Mouse (Mus musculus) stomach, embryonic 16.5 days (tissue): ENCODE data around the gene Apobec3. TPM values are rescaled to one million over a fixed set of nuclear protein-coding genes. Genes with fewer than 3 reads are reported as not detected.

Experiments
- ATAC-seq: fragments of 200-750 bp; cut with Nextera tagmentation; 2 replicates; pipeline ENCODE4 v1.8.0; 2017; ENCODE audit warnings: moderate number of reproducible peaks, moderate TSS enrichment; ENCODE audit not compliant: insufficient read depth, low FRiP score
- H3K27ac ChIP-seq: fragments of 300-500 bp; sonication (generic); 2 replicates; pipeline ENCODE4 v1.5.1; 2014; ENCODE audit warnings: low read length
- H3K27me3 ChIP-seq: fragments of 300-500 bp; sonication (generic); 2 replicates; pipeline ENCODE4 v1.6.1; 2014; ENCODE audit warnings: low read length, control low read depth, mixed read lengths; ENCODE audit not compliant: control insufficient read depth, insufficient read depth
- H3K36me3 ChIP-seq: fragments of 300-500 bp; sonication (generic); 2 replicates; pipeline ENCODE4 v1.6.1; 2014; ENCODE audit warnings: low read length; ENCODE audit not compliant: control insufficient read depth, insufficient read depth
- H3K4me1 ChIP-seq: fragments of 300-500 bp; sonication (generic); 2 replicates; pipeline ENCODE4 v1.6.1; 2014; ENCODE audit warnings: low read length, control low read depth, mixed read lengths; ENCODE audit not compliant: control insufficient read depth, insufficient read depth
- H3K4me2 ChIP-seq: fragments of 300-500 bp; sonication (generic); 2 replicates; pipeline ENCODE4 v1.6.1; 2014; ENCODE audit warnings: low read depth, low read length, mixed read lengths
- H3K4me3 ChIP-seq: fragments of 300-500 bp; sonication (generic); replicated peaks from 2 replicates; pipeline ENCODE4 v1.5.1; 2014; ENCODE audit warnings: mild to moderate bottlenecking, low read length
- H3K9ac ChIP-seq: fragments of 300-500 bp; sonication (generic); 2 replicates; pipeline ENCODE4 v1.6.1; 2014; ENCODE audit warnings: low read length
- H3K9me3 ChIP-seq: fragments of 300-500 bp; sonication (generic); replicated peaks from 2 replicates; pipeline ENCODE4 v1.6.1; 2016; ENCODE audit warnings: low read length, control low read depth; ENCODE audit not compliant: control insufficient read depth
- WGBS: fragments of 180-500 bp; shearing (Covaris S2); extraction: QIAGEN DNeasy Blood & Tissue Kit; methylation state at CpG from one replicate; pipeline ENCODE4 v1.1.7; 2014; 5-methylcytosine and 5-hydroxymethylcytosine counted together
- polyA plus RNA-seq: library from polyadenylated mRNA; unstranded; fragments of >200 nt; fragmentation: Nextera tagmentation; extraction: Ambion mirVana; gene quantifications from 2 replicates; pipeline ENCODE4 v1.2.1, GENCODE M21; 2015

The Apobec3 gene
- polyA plus RNA-seq, 1 experiment from 2014 or later = 31.5 TPM

- Histone ChIP-seq H3K9ac (no peak overlapping the region), H3K4me1 (0 out of 2 replicates have a peak, but pooled peaks cover 2% of the 10 kb centered on the region), H3K4me2 (no peak overlapping the region), H3K27me3 (no peaks in the 10 kb centered on the region), H3K27ac (no peak overlapping the region), H3K9me3 (no peaks in the 10 kb centered on the region), H3K36me3 (no peaks in the 10 kb centered on the region), H3K4me3 (no peak overlapping the region)
- ATAC-seq = peak; percentile 50; the same call in 1 of the 2 replicates
- WGBS = 64% methylated on average over 9 of the region's 9 CpGs
These were observed 70.0 kb downstream of the Apobec3 start for GRCm38 (mm10) chr15:79961366-79961921.

DNA sequence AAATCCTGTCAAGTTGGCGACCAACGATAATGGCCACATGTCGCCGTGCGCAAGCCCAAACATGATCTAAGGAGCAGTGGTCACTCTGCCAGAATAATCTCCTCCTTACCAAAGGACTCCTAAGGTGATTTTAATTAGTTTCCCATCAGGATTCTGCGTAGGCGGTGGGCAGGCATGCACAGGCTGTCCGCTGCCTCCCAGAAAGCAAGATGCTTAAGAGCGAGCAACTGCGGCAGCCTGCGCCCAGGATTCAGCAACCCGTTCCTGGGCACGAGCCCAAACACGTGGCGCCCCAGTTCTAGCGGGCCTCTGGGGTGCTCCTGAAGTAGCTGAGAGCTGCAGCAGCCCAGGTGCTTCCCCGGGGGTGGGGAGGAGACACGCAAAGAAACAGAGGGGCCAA, 71.2 kb downstream of the Apobec3 start:
- H3K36me3 ChIP-seq = no peaks in the 10 kb centered on the region
- WGBS = 86% methylated on average over 18 of the region's 18 CpGs
- no peak overlapping the region for H3K4me2 ChIP-seq
- H3K27me3 ChIP-seq = no peaks in the 10 kb centered on the region
- no peak overlapping the region for H3K4me3 ChIP-seq
- no peak for ATAC-seq
- no peaks in the 10 kb centered on the region for H3K9me3 ChIP-seq
- H3K27ac ChIP-seq = no peak overlapping the region
- H3K4me1 ChIP-seq = 0 out of 2 replicates have a peak, but pooled peaks cover 2% of the 10 kb centered on the region
- H3K9ac ChIP-seq = no peak overlapping the region

GRCm38 (mm10) chr15:79964376-79964775, 72.9 kb downstream of the Apobec3 start:
- H3K9me3 ChIP-seq = no peaks in the 10 kb centered on the region
- H3K27ac ChIP-seq = no peak overlapping the region
- 51% methylated on average over 7 of the region's 7 CpGs for WGBS
- no peaks in the 10 kb centered on the region for H3K4me1 ChIP-seq
- ATAC-seq = no peak
- no peaks in the 10 kb centered on the region for H3K36me3 ChIP-seq
- H3K4me3 ChIP-seq = no peak overlapping the region
- no peak overlapping the region for H3K9ac ChIP-seq
- H3K27me3 ChIP-seq = no peaks in the 10 kb centered on the region
- no peak overlapping the region for H3K4me2 ChIP-seq

Other genes with a start within 250 kb of the Apobec3 start
- gene Fam227a, start 232.7 kb upstream of the Apobec3 start, polyA plus RNA-seq = 0.92 and 1.1 TPM in 2 replicates
- gene Cby1, start 232.5 kb upstream of the Apobec3 start, polyA plus RNA-seq = 48.0 and 48.1 TPM in 2 replicates
- 231 and 236 TPM in 2 replicates for gene Tomm22, start 220.8 kb upstream of the Apobec3 start, polyA plus RNA-seq
- 16.1 and 16.6 TPM in 2 replicates for gene Josd1, start 203.7 kb upstream of the Apobec3 start, polyA plus RNA-seq
- gene Gtpbp1, start 200.8 kb upstream of the Apobec3 start, polyA plus RNA-seq = 24.0 and 24.6 TPM in 2 replicates
- gene Sun2, start 149.1 kb upstream of the Apobec3 start, polyA plus RNA-seq = 4.1 and 4.4 TPM in 2 replicates
- gene Dnal4, start 113.8 kb upstream of the Apobec3 start, polyA plus RNA-seq = 48.4 and 51.2 TPM in 2 replicates
- 2.5 and 2.8 TPM in 2 replicates for gene Nptxr, start 86.9 kb upstream of the Apobec3 start, polyA plus RNA-seq
- 0.19 TPM in 1 of 2 replicates, not detected in the other for gene Npcd, start 57.4 kb upstream of the Apobec3 start, polyA plus RNA-seq
- gene Cbx6, start 57.0 kb upstream of the Apobec3 start, polyA plus RNA-seq = 75.6 and 77.2 TPM in 2 replicates
- gene Cbx7, start 79.5 kb downstream of the Apobec3 start, polyA plus RNA-seq = 5.7 and 6.9 TPM in 2 replicates
- 2.9 and 3.4 TPM in 2 replicates for gene Pdgfb, start 123.3 kb downstream of the Apobec3 start, polyA plus RNA-seq
- 43.1 and 55.2 TPM in 2 replicates for gene Syngr1, start 199.7 kb downstream of the Apobec3 start, polyA plus RNA-seq
- 835 and 1,068 TPM in 2 replicates for gene Rpl3, start 200.2 kb downstream of the Apobec3 start, polyA plus RNA-seq
- 29.3 and 35.6 TPM in 2 replicates for gene Tab1, start 241.5 kb downstream of the Apobec3 start, polyA plus RNA-seq